Mouse (Mus musculus) effector memory CD4-positive, alpha-beta T cell, adult 5 months (primary cell): ENCODE measurements around the gene Cog3. TPM values are rescaled to one million over a fixed set of nuclear protein-coding genes. Genes with fewer than 3 reads are reported as not detected.

Experiments used
- polyA plus RNA-seq: library from polyadenylated mRNA; unstranded; fragments of 100-300 nt; shearing (Covaris generic); gene quantifications from one replicate; pipeline ENCODE4 v1.2.1, GENCODE M21; 2017

The Cog3 gene
- polyA plus RNA-seq: 34.6 TPM

DNA sequence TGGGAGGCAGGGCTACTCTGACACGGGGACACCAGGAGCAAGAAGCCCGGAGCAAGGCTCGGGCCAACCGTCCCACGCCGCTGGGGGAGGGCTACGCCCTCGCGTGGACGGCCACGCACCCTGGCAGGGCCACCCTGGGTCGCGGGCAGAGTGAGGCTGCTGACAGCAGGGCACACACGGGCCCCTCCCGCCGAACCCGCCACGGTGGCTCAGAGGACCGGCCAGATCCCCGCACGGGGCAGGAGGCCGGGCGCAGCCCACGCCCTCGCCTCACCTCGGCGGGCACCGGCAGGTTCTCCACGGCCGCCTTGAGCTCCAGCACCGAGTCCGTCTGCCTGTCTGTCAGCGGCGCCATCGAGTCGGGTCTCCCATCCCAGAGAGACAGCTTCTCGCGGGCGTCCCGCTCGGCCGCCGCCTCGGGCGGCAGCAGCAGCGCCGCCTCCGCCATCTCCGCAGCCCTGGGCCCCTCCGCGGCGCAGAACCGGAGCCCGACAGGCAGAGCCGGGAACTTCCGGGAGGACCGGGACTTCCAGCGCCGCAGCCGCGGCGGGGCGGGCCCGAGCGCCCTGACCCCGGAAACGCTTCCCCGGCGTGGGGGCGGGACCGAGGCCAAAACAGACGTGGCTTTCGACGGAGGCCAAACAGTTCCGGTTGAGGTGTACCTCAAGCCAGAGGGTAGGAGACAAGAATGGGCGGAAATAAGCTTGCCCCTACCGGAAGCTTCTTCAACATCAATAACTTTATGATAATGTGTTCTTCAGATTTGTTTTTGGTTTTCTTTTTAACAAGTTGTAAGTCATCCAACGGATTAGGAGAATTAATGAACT is at the start of gene Cog3:
TSS of gene Cog3 (minus strand) at position 527 of the 827 bp plus-strand sequence.

DNA sequence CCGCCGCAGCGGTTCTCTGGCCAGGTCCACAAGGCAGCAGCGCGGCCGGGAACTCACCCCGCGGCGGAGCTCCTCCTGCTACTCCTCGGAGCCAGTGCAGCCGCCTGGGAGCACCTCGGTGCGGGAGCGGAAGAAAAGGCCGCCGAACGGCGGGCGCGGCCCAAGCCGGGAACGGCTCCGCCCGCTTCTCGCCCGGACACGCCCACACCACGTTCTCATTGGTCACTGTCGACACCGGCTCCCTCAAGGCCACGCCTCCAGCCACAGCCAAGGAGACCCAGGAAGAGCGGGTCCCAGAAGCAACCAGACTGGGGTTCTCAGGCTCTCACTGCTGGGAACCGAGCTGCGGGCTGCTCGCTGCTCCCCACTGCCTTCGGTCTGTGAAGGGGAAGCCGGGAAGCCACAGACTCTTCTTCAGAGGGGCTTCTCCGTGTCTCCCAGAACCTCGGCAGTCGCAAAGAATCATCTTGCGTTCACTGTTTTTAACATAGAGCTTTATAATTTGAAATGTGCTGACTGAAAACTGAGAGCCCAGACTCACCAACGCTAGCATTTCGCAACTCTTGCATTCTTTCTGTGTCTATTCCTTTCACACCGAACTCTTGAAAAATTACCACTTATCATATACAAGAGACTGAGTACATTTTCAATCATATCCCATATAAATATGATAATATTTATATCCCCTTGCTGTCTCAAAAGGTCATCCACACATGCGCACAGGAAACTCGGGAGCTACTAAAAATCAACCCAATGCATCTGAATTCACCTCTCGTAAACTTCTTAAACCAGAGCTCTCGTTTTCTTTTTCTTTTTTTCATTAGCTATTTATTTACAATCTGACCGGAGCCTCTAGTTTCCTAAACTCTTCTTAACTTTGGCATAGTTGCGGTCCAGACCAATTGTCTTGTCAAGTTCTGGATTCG is 32.8 kb upstream of the Cog3 start, which contains the start of gene Slc25a30:
TSS of gene Slc25a30 (minus strand) at position 170 of the 926 bp plus-strand sequence.

Other genes starting within 250 kb of the Cog3 start
- not detected for gene Spert, start 161.4 kb downstream of the Cog3 start, polyA plus RNA-seq
- gene Erich6b, start 112.3 kb downstream of the Cog3 start, polyA plus RNA-seq: not detected
- 10.5 TPM for gene Slc25a30, start 32.5 kb upstream of the Cog3 start, polyA plus RNA-seq
- gene Tpt1, start 90.6 kb upstream of the Cog3 start, polyA plus RNA-seq: 1,926 TPM
- gene Kctd4, start 200.5 kb upstream of the Cog3 start, polyA plus RNA-seq: 0.61 TPM